Mouse (Mus musculus) G1E-ER4 (cell line): ENCODE results near the gene Brk1. TPM values are rescaled to one million over a fixed set of nuclear protein-coding genes. Genes with fewer than 3 reads are reported as not detected.

ENCODE experiments used
- GATA1 ChIP-seq: IDR thresholded peaks from one replicate; pipeline ENCODE4 v1.8.0; 2012; ENCODE audit warnings: low read length, inconsistent platforms
- polyA plus RNA-seq: library from polyadenylated mRNA; stranded (reverse); fragments of >175 nt; gene quantifications from 2 replicates; pipeline ENCODE4 v1.2.3, GENCODE M21; 2012

The Brk1 gene
- polyA plus RNA-seq: 29.9 and 32.0 TPM in 2 replicates

GRCm38 (mm10) chr6:113604432-113605223 is at the start of gene Brk1:
Brk1 (plus strand) TSS chr6:113604772.
- TF ChIP-seq GATA1: no peak

GRCm38 (mm10) chr6:113559736-113560135 is 44.8 kb upstream of the Brk1 start:
- TF ChIP-seq GATA1: no peak

GRCm38 (mm10) chr6:113564557-113564956 is 40.0 kb upstream of the Brk1 start:
- TF ChIP-seq GATA1: no peak

- TF ChIP-seq GATA1: no peak
These were observed 28.5 kb upstream of the Brk1 start for GRCm38 (mm10) chr6:113576044-113576443.

GRCm38 (mm10) chr6:113579306-113579705 is 25.3 kb upstream of the Brk1 start:
- TF ChIP-seq GATA1: no peak

- no peak for TF ChIP-seq GATA1
These were observed 21.5 kb upstream of the Brk1 start for GRCm38 (mm10) chr6:113583023-113583422.

GRCm38 (mm10) chr6:113585065-113585464 is 19.5 kb upstream of the Brk1 start:
- TF ChIP-seq GATA1: no peak

GRCm38 (mm10) chr6:113586466-113587183 is 17.9 kb upstream of the Brk1 start:
- no peak for TF ChIP-seq GATA1

- TF ChIP-seq GATA1: no peak
These were observed 11.9 kb upstream of the Brk1 start for GRCm38 (mm10) chr6:113592637-113593036.

- TF ChIP-seq GATA1: no peak
These were observed 6.6 kb upstream of the Brk1 start for GRCm38 (mm10) chr6:113597945-113598344.

- no peak for TF ChIP-seq GATA1
These were observed 4.7 kb upstream of the Brk1 start for GRCm38 (mm10) chr6:113599833-113600232.

- TF ChIP-seq GATA1: no peak
These were observed 3.9 kb upstream of the Brk1 start, which contains the start of gene Fancd2os for GRCm38 (mm10) chr6:113600543-113601139. Fancd2os (minus strand) TSS chr6:113600715.

GRCm38 (mm10) chr6:113602821-113603220 is 1.8 kb upstream of the Brk1 start:
- TF ChIP-seq GATA1: no peak

GRCm38 (mm10) chr6:113603993-113604392 is 579 bp upstream of the Brk1 start:
- no peak for TF ChIP-seq GATA1

GRCm38 (mm10) chr6:113605224-113605545 is 613 bp downstream of the Brk1 start:
- no peak for TF ChIP-seq GATA1

- no peak for TF ChIP-seq GATA1
These were observed 4.3 kb downstream of the Brk1 start for GRCm38 (mm10) chr6:113608871-113609270.
